Mouse (Mus musculus): ENCODE data around the gene Gsap.
"Not testable (repeated sequence)": the region's sequence is repeated elsewhere in the genome, so short reads cannot be mapped to it uniquely, and the experiment has no call there.

Gsap gene

DNA sequence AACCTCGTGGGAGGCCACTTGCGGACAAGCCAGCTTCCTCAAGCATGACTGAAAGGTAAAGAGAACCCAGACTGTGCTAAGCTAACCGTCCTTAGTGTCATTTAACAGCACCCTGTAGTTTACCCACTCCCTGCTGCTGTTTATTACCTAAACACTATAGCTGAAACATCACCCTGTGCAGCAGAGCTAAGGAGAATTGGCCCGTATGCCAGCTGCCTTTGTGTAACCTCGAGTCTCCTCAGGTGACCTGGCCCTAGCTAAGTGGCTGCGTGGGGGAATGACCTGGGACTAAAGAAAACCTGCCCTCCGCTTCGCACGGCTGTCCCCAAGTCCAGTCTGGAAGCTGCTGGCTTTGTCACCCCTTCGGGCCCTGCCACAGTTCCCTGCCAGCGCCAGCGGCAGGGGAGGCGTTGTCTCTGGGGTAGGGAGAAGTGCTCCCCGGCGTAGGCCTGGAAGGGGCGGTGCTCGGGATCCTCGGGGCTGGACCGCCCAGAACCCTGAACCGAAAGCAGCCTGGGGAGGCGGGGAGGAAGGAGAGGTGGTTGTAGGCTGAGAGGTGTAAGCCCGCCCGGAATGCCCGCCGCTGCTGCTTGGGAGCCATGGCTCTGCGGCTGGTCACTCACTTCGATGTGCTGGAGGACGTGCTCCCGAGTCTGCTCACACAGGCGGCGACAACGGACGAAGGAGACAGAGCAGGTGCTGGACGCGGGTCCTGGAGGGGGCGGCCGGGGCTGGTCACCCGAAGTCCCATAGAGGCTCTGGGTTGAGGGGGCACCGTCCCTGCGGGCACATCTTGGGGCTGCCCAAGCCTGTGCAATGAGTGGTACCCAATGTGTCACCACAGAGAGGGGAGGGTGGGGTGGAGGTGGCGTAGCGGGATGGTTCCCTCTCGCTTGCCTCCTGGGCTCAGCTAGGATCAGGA is at the start of gene Gsap:
Gene Gsap (plus strand): TSS at position 492 of the 922 bp plus-strand sequence.
- in situ Hi-C loops (cut with MboI, MseI): no loop called here

- in situ Hi-C loops (cut with MboI, MseI): no loop called here
Observed at GRCm38 (mm10) chr5:21136575-21136974, 49.5 kb upstream of the Gsap start.

GRCm38 (mm10) chr5:21139505-21139904 is 46.5 kb upstream of the Gsap start:
- in situ Hi-C loops (cut with MboI, MseI): no loop called here

DNA sequence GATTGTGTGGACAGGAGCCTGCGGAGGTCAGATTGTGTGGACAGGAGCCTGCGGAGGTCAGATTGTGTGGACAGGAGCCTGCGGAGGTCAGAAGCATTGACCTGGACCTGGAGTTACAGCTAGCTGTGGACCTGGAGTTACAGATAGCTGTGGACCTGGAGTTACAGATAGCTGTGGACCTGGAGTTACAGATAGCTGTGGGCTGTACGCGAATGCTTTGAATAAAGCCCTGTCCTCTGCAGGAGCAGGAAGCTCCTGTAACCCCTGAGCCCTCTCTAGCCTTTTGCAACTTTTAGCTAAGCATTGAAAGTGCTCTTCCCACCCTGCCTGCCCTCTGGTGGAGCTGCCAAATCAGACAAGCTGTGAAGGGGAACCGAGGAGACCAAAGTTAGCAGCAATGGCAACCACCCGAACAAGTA is 44.9 kb upstream of the Gsap start:
- in situ Hi-C loops (cut with MboI, MseI): not testable (repeated sequence)

GRCm38 (mm10) chr5:21141626-21142025 is 44.4 kb upstream of the Gsap start:
- in situ Hi-C loops (cut with MboI, MseI): no loop called here

- in situ Hi-C loops (cut with MboI, MseI): no loop called here
Observed at GRCm38 (mm10) chr5:21143032-21143431, 43.0 kb upstream of the Gsap start.

DNA sequence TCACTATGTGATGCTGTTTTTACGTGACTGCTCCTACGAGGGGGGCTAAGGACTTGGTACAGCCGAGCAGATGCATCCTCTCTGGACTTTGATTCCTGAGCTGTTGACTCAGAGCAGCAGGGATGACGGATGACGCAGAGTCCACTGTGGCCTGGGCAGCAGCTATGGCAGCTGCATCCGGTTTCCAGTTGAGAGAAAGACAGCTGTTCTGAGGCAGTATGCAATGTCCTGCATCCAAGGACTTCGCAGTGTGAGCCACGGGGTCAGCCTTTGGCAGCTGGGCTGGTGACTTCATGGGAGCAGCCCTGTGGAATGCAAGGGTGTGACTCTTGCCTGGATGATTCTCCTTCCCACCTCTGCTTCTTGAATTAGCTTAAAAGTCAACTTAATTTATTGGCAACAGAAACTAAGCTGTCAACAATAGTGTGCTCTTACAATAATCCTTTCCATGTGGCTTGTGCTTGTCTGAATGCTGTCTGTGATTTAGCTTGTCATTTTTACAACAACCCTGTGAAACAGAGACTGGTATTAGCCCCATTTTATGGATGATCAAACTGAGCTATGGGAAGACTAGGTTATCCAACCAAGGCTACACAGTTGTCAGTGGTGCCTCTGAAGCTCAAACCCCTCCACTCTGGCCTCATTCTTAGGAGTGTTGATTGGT is 41.4 kb upstream of the Gsap start:
- in situ Hi-C loops (cut with MboI, MseI): no loop called here

GRCm38 (mm10) chr5:21148358-21148757 is 37.7 kb upstream of the Gsap start:
- in situ Hi-C loops (cut with MboI, MseI): no loop called here

- in situ Hi-C loops (cut with MboI, MseI): no loop called here
Observed at GRCm38 (mm10) chr5:21153672-21154071, 32.4 kb upstream of the Gsap start.

DNA sequence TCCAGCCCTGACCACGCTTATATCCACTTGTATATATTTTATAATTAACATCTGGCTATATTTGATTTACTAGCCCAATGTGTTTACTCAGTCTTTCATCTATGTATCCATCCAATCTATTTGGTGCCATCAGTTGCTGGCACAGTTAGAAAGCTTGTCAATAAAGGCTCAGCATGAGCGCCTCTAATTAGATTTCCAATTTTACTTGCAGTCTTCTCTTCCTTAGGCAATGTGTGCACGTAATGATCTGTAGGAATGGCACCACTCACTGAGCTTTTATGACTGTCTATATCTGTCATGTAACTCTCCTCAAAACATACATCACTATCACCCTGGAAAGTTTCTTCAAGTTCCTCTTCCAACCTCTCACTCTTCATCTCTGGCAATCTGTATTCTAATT is 29.3 kb upstream of the Gsap start:
- in situ Hi-C loops (cut with MboI, MseI): no loop called here

GRCm38 (mm10) chr5:21159536-21159935 is 26.5 kb upstream of the Gsap start:
- in situ Hi-C loops (cut with MboI, MseI): no loop called here

DNA sequence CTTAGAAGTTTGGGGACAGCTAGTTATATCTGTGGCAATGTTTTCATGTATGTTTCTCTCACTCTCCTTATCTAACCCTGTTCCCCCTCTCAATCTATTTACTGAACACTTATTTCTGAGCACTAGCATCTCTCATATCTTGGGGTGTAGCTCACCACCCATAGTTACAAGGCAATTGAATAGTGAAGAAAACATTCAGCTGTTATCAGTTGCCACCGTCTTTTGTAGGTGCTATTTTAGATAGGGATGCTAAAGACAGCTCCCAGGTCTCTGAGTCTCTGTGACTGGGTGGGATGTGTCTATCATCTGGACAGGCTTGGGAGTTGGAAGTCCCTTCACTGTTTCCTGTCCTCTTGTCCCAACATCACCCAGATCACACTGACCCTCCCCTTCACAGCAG is 25.3 kb upstream of the Gsap start:
- in situ Hi-C loops (cut with MboI, MseI): no loop called here

GRCm38 (mm10) chr5:21163421-21163820 is 22.6 kb upstream of the Gsap start:
- in situ Hi-C loops (cut with MboI, MseI): no loop called here

GRCm38 (mm10) chr5:21168689-21169345 is 17.2 kb upstream of the Gsap start:
- in situ Hi-C loops (cut with MboI, MseI): no loop called here

DNA sequence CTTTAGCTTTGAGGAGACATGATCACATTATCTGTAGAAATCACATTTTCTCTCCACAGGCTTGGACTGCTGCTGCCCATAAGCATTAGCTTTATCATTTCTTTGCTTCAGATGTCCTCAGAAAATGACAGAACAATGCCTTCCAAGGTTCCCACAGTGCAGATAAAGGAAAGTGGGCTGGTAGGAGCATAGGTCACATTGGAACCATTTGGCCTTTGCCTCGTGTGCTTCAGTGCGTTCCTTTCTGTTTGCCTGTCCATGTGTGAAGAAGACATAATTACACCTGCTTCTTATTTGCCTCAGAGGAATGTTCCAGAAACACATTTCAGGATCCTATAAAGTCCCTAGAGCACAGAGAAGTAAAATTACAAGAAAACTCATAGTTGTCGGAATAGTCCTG is 16.7 kb upstream of the Gsap start:
- in situ Hi-C loops (cut with MboI, MseI): no loop called here

GRCm38 (mm10) chr5:21169877-21170276 is 16.2 kb upstream of the Gsap start:
- in situ Hi-C loops (cut with MboI, MseI): no loop called here

DNA sequence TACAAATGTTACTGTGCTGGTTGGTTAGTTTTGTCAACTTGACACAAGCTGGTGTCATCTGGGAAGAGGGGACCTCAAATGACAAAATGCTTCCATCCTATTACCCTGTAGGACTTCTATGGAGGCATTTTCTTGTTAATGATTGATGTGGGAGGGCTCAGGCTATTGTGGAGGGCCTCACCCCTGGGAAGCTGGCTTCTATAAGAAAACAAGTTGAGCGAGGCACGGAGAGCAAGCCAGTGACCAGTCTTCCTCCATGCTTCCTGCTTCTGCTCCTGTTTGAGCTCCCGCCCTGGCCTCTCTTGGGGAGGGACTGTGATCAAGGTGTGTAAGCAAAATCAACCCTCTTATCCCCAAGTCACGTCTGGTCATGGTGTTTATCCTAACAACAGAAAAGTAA is 15.6 kb upstream of the Gsap start:
- in situ Hi-C loops (cut with MboI, MseI): no loop called here

DNA sequence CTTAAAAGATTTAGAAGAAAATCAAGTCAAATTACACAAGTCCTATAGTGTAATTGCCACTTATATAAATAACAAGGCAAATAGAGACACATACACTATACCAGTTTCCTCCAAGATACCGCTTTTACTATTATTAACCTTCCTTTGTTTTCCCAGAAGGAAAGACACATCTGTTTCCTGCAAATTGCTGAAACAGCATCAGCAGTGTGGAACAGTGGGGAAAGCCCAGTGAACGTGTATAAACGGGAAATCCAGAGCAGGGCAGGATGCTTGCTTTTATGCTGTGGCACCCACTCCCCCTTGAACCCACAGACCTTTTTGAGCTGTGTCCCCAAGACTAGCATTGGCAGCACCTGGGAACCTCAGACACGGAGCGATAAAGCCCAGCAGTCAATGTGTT is 15.2 kb upstream of the Gsap start:
- in situ Hi-C loops (cut with MboI, MseI): no loop called here

- in situ Hi-C loops (cut with MboI, MseI): no loop called here
Observed at GRCm38 (mm10) chr5:21171336-21171735, 14.7 kb upstream of the Gsap start.

GRCm38 (mm10) chr5:21172316-21172715 is 13.7 kb upstream of the Gsap start:
- in situ Hi-C loops (cut with MboI, MseI): no loop called here

DNA sequence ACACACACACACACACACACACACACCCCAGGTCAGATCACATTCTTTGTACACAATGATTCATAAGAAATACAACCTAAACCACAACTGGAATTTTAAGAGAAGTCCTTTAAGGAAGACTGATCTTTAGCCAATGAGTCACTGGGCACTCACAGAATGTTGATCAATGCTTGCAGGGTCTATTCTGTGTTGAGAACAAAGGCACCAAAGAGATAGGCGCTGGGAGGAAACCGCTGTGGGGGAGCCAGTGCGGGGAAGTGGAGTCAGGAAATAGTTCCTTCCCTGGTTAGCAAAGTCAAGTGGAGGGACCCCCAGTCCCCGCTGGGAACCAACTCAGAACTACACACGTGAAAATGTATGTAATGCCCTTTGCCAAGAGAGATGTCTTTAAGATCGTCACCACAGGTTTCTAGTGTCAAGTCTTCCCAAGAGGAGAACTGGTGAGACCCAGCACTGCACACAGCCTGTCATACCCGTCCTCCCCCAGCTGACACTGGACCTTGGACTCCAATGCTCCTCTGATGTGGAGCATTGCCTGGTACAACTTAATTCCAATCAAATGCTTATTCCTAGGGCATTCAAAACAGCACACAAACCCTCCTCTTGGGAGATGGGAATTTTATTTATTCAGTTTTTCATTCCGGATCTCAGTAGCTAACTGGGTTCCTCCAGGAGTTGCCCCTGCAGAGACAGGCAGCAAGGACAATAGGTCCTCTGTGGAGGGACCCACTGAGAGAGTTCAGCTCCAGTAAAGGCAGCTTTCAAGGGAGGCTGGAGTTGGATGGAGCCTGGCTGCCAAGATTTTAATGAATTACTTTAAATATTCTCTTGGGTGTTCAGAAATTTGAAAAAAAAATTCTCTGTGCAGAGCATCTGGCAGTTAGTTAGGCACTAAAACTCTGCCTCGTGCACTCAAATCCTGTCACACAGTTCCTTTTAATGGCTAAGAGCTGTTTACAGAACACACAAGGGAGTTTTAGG is 10.6 kb upstream of the Gsap start:
- in situ Hi-C loops (cut with MboI, MseI): no loop called here
